Mouse (Mus musculus): Measurements from ENCODE around the gene C2cd2l.
"Not testable (repeated sequence)": the region's sequence is repeated elsewhere in the genome, so short reads cannot be mapped to it uniquely, and the experiment has no call there.

C2cd2l gene

DNA sequence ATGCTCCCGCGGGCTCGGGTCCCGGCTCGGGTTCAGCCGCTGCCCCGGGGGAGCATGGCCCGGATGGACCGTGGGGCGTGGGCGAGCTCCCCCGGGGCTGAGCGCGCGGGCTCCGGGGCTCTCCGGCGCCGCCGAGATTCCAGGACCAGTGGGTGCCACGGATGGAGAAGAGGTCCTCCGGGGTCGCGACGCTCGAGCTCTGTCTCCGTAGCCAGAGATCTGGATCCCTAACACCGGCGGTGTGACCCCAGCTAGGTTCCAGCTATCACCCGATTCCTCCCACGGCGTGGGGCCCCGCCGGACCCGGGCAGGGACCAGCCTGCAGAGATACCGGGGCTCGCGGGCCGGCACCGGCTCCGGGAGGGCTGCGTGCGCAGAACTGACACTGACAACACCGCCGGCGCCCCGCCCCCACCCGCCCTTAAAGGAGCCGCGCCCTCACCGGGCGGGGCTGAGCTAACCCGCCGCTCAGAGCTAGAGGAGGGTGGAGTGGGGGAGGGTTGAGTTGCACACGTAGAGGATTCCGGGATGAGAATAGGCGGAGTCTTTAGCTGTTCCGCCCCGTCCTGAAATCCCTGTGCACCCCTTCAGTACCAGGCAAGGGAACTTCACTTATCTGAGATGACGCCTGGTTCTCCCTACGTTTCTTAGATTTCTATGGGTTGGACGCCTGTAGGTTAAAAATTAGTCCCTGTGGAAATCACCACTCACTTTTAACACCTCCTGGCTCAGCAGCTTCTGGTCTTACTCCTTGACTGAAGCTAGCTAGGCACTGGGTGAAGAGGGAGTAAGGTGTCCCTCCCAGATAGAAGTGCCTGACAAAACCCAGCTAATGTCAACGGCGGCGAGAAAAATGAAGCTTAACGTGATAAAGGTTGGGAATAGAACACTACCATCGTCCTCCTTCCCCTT is at the start of gene C2cd2l:
Gene C2cd2l, minus strand, starts transcription at position 399 of the 912 bp plus-strand sequence.
- peaks cover 65% of the 10 kb centered on the region for H3K4me1 ChIP-seq (replicated peaks; ENCODE audit: low read depth, low read length)
- H3K4me3 ChIP-seq (replicated peaks; ENCODE audit: low read length), result peak within 1 kb of the TSS; percentile 97
- peaks cover 45% of the 10 kb centered on the region for H3K27me3 ChIP-seq (ENCODE audit: insufficient read depth, low read length)
- TF ChIP-seq POU5F1 (IDR thresholded peaks at IDR 0.05; ENCODE audit: borderline replicate concordance, low read length) (no peak), NANOG (IDR thresholded peaks at IDR 0.05; ENCODE audit: borderline replicate concordance, low read length) (no peak), CTCF (conservative IDR thresholded peaks at IDR 0.05; ENCODE audit: low read length) (no peak)
- H3K9me3 ChIP-seq (ENCODE audit: low read length), result no peaks in the 10 kb centered on the region
- peaks cover 19% of the 10 kb centered on the region for H3K36me3 ChIP-seq (ENCODE audit: insufficient read depth, low read length)

DNA sequence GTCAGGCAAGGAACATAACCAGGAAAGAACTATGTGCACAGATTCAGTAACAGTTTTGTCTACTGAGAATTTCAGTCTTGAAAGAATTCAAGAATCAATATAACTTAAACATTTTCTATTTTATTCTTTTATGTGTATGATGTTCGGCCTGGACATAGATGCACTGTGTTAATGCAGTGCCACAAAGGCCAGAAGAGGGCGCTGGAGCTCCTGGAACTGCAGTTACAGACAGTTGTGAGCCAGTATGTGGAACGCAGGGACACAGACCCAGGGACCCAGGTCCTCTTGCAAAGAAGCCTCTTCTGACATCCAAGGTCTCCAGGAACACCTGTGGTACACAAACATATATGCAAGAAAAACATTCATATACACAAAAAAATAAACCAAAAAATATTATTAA is 44.4 kb upstream of the C2cd2l start:
- TF ChIP-seq CTCF (conservative IDR thresholded peaks at IDR 0.05; ENCODE audit: low read length) (peak; percentile 81), POU5F1 (IDR thresholded peaks at IDR 0.05; ENCODE audit: borderline replicate concordance, low read length) (no peak), NANOG (IDR thresholded peaks at IDR 0.05; ENCODE audit: borderline replicate concordance, low read length) (no peak)
- Histone ChIP-seq H3K27me3 (ENCODE audit: insufficient read depth, low read length) (no peaks in the 10 kb centered on the region), H3K36me3 (ENCODE audit: insufficient read depth, low read length) (peaks cover 6% of the 10 kb centered on the region), H3K4me1 (replicated peaks; ENCODE audit: low read depth, low read length) (peaks cover 19% of the 10 kb centered on the region), H3K4me3 (replicated peaks; ENCODE audit: low read length) (no peak overlapping the region), H3K9me3 (ENCODE audit: low read length) (no peaks in the 10 kb centered on the region)

DNA sequence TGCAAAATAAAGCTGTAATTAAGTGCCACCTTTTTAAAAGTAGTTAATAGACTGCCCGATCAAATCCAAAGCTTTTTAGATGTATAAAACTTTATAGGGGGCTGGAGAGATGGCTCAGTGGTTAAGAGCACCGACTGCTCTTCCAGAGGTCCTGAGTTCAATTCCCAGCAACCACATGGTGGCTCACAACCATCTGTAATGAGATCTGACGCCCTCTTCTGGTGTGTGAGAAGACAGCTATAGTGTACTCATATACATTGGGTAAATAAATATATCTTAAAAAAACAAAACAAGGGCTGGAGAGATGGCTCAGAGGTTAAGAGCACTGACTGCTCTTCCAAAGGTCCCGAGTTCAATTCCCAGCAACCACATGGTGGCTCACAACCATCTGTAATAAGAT is 41.8 kb upstream of the C2cd2l start:
- not testable (repeated sequence) for H3K27me3 ChIP-seq (ENCODE audit: insufficient read depth, low read length); H3K9me3 ChIP-seq (ENCODE audit: low read length)
- peaks cover 32% of the 10 kb centered on the region for H3K36me3 ChIP-seq (ENCODE audit: insufficient read depth, low read length)
- peak overlapping the region; percentile 97 for H3K4me3 ChIP-seq (replicated peaks; ENCODE audit: low read length)
- H3K4me1 ChIP-seq (replicated peaks; ENCODE audit: low read depth, low read length), result peaks cover 19% of the 10 kb centered on the region

DNA sequence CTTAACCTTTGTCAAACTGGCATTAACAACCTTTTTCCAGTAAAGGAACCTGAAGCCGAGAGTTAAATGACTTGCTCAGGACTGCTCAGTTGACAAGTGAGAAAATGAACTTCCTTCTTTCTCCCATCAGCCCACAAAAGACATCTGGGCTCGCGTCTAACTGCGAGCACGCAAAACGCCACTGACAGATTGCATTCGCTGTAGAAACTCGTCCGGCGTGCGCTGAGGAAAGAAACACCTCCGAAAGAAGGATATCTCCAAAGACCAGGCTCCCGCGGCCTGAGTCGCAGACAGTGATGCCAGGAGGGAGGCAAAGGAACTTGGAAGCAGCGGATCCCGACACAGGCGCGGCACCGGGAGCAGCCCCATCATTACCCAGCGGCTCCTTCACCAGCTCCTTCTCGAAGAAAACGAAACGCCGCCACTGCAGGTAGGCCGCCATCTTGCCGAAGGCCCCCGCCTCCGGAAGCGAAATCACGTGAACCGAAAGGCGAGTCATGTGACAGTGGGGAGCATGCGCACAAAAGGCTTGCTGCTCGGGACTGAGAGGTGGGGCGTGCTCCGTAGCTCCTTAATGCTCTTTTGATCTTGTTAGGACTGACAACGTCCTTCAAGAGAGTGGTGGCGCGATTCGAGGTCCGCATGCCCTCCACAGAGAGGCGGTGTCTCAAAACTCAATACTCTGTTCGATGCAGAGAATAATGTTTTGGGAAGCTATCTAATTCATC is 41.3 kb upstream of the C2cd2l start, which contains the start of gene Vps11:
Gene Vps11, minus strand, starts transcription at position 481 of the 728 bp plus-strand sequence.
- no peaks in the 10 kb centered on the region for H3K27me3 ChIP-seq (ENCODE audit: insufficient read depth, low read length)
- H3K9me3 ChIP-seq (ENCODE audit: low read length), result no peaks in the 10 kb centered on the region
- H3K4me3 ChIP-seq (replicated peaks; ENCODE audit: low read length), result peak within 1 kb of the TSS; percentile 97
- TF ChIP-seq NANOG (IDR thresholded peaks at IDR 0.05; ENCODE audit: borderline replicate concordance, low read length), result no peak
- TF ChIP-seq CTCF (conservative IDR thresholded peaks at IDR 0.05; ENCODE audit: low read length), result no peak
- TF ChIP-seq POU5F1 (IDR thresholded peaks at IDR 0.05; ENCODE audit: borderline replicate concordance, low read length), result no peak
- peaks cover 19% of the 10 kb centered on the region for H3K4me1 ChIP-seq (replicated peaks; ENCODE audit: low read depth, low read length)
- H3K36me3 ChIP-seq (ENCODE audit: insufficient read depth, low read length), result peaks cover 37% of the 10 kb centered on the region

DNA sequence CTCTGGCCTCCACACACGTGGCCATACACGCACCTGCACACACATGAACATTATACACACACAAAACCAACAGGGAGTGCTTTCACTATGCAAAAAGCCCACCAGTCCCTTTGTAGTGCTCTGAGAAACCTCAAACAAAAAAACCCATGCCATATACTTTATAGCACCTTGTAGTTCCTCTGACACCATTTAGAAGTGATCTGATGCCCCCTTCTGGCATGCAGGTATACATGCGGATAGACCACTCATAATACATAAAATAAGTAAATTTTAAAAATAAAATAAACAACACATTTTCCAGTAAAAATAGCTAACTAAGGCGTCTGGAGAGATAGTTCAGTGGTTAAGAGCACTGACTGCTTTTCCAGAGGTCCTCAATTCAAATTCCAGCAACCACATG is 37.1 kb upstream of the C2cd2l start:
- Histone ChIP-seq H3K36me3 (ENCODE audit: insufficient read depth, low read length) (peaks cover 79% of the 10 kb centered on the region), H3K27me3 (ENCODE audit: insufficient read depth, low read length) (no peaks in the 10 kb centered on the region), H3K4me3 (replicated peaks; ENCODE audit: low read length) (no peak overlapping the region), H3K9me3 (ENCODE audit: low read length) (no peaks in the 10 kb centered on the region), H3K4me1 (replicated peaks; ENCODE audit: low read depth, low read length) (peaks cover 31% of the 10 kb centered on the region)
- TF ChIP-seq CTCF (conservative IDR thresholded peaks at IDR 0.05; ENCODE audit: low read length) (peak; percentile 28; the same call in 1 of the 2 replicates), NANOG (IDR thresholded peaks at IDR 0.05; ENCODE audit: borderline replicate concordance, low read length) (no peak)

GRCm38 (mm10) chr9:44353142-44353541 is 33.1 kb upstream of the C2cd2l start:
- TF ChIP-seq POU5F1 (IDR thresholded peaks at IDR 0.05; ENCODE audit: borderline replicate concordance, low read length) (no peak), CTCF (conservative IDR thresholded peaks at IDR 0.05; ENCODE audit: low read length) (no peak), NANOG (IDR thresholded peaks at IDR 0.05; ENCODE audit: borderline replicate concordance, low read length) (no peak)
- Histone ChIP-seq H3K4me1 (replicated peaks; ENCODE audit: low read depth, low read length) (peaks cover 36% of the 10 kb centered on the region), H3K9me3 (ENCODE audit: low read length) (no peaks in the 10 kb centered on the region), H3K27me3 (ENCODE audit: insufficient read depth, low read length) (no peaks in the 10 kb centered on the region), H3K4me3 (replicated peaks; ENCODE audit: low read length) (peak overlapping the region; percentile 24; the same call in 1 of the 2 replicates), H3K36me3 (ENCODE audit: insufficient read depth, low read length) (peaks cover 94% of the 10 kb centered on the region)

- H3K4me3 ChIP-seq (replicated peaks; ENCODE audit: low read length), result peak overlapping the region; percentile 24; the same call in 1 of the 2 replicates
- no peaks in the 10 kb centered on the region for H3K27me3 ChIP-seq (ENCODE audit: insufficient read depth, low read length)
- H3K36me3 ChIP-seq (ENCODE audit: insufficient read depth, low read length), result peaks cover 94% of the 10 kb centered on the region
- no peaks in the 10 kb centered on the region for H3K9me3 ChIP-seq (ENCODE audit: low read length)
- H3K4me1 ChIP-seq (replicated peaks; ENCODE audit: low read depth, low read length), result peaks cover 44% of the 10 kb centered on the region
- TF ChIP-seq CTCF (conservative IDR thresholded peaks at IDR 0.05; ENCODE audit: low read length) (no peak), POU5F1 (IDR thresholded peaks at IDR 0.05; ENCODE audit: borderline replicate concordance, low read length) (no peak), NANOG (IDR thresholded peaks at IDR 0.05; ENCODE audit: borderline replicate concordance, low read length) (no peak)
Observed at GRCm38 (mm10) chr9:44352337-44352736, 32.3 kb upstream of the C2cd2l start.

- TF ChIP-seq NANOG (IDR thresholded peaks at IDR 0.05; ENCODE audit: borderline replicate concordance, low read length), result no peak
- Histone ChIP-seq H3K4me1 (replicated peaks; ENCODE audit: low read depth, low read length) (peaks cover 52% of the 10 kb centered on the region), H3K9me3 (ENCODE audit: low read length) (no peaks in the 10 kb centered on the region), H3K4me3 (replicated peaks; ENCODE audit: low read length) (no peak overlapping the region), H3K36me3 (ENCODE audit: insufficient read depth, low read length) (peaks cover 87% of the 10 kb centered on the region), H3K27me3 (ENCODE audit: insufficient read depth, low read length) (no peaks in the 10 kb centered on the region)
Observed at GRCm38 (mm10) chr9:44351396-44351795, 31.3 kb upstream of the C2cd2l start.
